Mouse (Mus musculus) ovary, postnatal 14 days (tissue): ENCODE measurements around the gene Adgrf3.

Experiments
- DNase-seq: peaks from one replicate; pipeline ENCODE4 v3.0.0; 2022; ENCODE audit warnings: low spot score

The Adgrf3 gene

DNA sequence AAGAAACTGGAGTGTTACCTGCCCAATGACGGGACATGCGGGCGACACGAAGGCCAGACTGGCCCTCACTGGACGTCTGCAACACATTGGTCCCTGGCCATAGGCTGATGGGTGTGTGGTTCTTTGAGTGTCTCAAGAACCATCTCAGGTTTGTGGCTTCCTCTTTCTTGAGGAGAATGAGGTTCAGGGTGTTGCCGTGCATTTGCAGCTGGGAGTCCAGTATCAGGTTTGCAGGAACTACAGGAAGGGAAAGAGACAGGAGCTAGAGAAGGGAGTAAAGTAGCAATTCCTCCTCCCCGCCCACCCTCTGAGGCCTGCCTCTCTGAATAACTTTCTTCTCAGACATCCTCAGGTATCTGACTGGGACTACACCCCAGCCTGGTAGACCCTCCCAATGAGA lies 3.3 kb downstream of the Adgrf3 start:
- no peak for DNase-seq

DNA sequence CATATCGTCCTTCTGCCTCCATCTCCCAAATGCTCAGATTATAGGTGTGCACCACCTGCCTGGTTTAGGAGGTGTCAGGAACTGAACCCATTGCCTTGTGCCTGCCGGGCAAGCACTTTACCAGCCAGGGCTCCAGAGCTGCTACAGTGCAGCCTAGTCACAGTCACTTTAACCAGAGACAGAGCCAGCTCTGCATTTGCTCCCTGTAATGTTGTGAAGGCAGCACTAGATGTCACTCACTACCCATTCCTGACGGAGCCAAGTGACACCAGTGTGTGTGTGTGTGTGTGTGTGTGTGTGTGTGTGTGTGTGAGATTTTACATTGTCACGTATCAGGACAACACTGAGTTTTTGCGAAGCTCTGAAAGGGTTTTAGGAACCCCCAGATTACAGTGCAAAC lies 4.0 kb downstream of the Adgrf3 start:
- peak; percentile 10 for DNase-seq

- DNase-seq: no peak
These were observed 7.3 kb downstream of the Adgrf3 start for GRCm38 (mm10) chr5:30198257-30198656.

GRCm38 (mm10) chr5:30195340-30195739 lies 10.2 kb downstream of the Adgrf3 start:
- DNase-seq: no peak

- DNase-seq: no peak
These were observed 13.1 kb downstream of the Adgrf3 start for GRCm38 (mm10) chr5:30192452-30192851.

- no peak for DNase-seq
These were observed 17.6 kb downstream of the Adgrf3 start for GRCm38 (mm10) chr5:30187687-30188485.

- no peak for DNase-seq
These were observed 29.7 kb downstream of the Adgrf3 start for GRCm38 (mm10) chr5:30175811-30176210.

DNA sequence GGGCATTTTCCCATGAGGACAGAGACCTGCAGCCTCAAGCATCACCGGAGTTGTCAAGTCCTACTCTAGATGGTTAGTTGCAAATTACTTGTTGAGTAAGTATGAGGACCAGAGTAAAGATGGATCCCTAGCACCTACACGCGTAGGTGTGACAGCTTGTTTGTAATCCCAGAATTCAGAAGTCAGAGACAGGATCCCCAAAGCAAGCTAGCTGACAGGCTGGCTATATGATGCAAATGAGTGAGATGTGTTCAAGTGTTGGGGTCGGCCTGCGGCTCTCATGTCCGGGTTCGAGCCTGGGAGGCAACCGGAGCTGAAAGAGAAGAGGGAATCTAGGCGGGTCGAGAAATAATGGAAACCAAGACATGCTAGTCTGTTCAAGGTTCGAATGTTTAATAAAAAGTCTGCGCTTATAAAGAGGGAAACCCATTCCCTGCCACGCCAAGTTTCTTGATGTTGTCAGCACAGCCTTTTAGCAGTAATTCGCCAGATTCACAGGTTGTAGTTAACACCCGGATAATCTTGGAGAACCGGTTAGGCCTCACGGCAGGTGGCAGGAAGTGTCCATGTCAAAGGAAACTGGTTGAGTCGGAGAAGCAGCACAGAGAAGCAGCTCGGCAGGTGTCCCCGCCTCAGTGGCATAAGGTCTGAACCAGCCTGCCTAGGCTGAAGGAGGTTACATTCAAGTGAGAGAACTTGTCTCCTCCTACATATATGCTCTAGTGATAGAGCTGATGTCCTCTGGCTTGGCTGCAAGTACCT lies 32.4 kb downstream of the Adgrf3 start:
- DNase-seq: no peak

GRCm38 (mm10) chr5:30172115-30172514 lies 33.4 kb downstream of the Adgrf3 start:
- no peak for DNase-seq

- no peak for DNase-seq
These were observed 35.1 kb downstream of the Adgrf3 start for GRCm38 (mm10) chr5:30170303-30170940.

DNA sequence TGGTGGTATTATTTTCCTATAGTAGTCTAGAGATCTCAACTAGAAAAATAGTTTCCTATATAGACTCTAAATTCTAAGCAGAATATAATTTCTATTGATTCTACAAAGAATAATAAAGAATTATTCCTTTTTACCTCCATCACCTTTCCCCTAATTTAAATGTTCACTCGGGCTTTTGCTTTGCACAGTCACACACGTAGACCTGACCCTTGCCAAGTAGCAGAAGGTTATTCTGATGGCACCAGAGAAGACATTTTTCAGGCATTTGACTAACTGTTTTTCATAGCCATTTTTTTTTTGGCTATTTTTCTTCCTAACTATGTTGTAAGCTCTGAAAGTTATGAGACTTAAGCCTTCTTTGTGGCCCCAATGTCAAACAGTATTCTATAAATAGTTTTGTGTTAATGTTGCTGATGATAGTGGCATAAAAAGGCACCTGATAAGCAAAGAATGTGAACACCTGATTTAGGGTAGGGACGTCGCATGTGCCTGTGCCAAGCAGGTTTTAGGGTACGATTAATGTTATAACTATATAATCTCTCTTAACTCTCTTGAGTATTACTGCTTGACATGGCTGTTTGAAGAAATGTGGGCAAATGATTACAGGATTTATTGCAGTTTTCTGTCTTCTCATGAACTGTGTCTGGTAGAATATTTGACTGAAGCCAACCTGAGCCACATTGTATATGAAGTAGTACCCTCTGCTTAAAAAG lies 40.1 kb downstream of the Adgrf3 start:
- DNase-seq: no peak

DNA sequence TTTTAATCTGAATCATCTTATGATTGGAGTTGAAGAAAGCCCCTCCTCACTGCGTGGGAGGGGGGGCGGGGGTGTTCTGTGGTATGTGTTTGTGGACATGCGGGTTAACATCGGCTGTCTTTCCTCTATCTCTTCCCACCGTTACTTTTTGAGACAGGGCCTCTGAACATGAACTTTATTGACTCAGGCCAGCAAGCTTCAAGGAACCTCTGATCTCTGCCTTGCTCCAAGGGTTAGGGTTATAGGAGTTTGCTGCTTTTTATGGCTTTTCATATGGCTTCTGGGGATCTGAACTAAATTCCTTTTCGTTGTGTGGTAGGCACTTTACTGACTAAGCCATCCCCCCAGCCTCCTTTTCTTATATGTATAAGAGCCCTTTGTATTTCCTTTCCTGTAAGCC lies 43.2 kb downstream of the Adgrf3 start:
- DNase-seq: no peak

DNA sequence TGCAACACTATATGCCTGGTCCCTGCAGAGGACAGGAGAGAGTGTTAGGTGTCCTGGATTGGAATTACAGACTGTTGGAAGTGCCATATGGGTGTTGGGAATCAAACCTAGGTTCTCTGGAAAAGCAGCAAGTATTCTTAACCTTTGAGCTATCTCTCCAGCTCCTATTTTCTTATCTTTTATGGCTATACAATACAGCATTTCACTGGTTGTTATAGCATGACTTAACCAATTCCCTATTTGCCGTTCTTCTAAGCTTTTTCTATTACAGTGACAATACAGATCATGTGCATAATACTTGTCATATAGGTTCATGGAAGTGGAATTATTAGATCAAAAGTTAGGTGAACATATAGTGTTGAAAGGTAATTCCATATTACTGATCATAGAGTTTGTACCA lies 43.7 kb downstream of the Adgrf3 start:
- DNase-seq: no peak

GRCm38 (mm10) chr5:30159601-30160000 lies 45.9 kb downstream of the Adgrf3 start:
- DNase-seq: no peak

- DNase-seq: no peak
These were observed 49.5 kb downstream of the Adgrf3 start for GRCm38 (mm10) chr5:30155821-30156629.

- DNase-seq: no peak
These were observed 50.1 kb downstream of the Adgrf3 start for GRCm38 (mm10) chr5:30155395-30155792.

DNA sequence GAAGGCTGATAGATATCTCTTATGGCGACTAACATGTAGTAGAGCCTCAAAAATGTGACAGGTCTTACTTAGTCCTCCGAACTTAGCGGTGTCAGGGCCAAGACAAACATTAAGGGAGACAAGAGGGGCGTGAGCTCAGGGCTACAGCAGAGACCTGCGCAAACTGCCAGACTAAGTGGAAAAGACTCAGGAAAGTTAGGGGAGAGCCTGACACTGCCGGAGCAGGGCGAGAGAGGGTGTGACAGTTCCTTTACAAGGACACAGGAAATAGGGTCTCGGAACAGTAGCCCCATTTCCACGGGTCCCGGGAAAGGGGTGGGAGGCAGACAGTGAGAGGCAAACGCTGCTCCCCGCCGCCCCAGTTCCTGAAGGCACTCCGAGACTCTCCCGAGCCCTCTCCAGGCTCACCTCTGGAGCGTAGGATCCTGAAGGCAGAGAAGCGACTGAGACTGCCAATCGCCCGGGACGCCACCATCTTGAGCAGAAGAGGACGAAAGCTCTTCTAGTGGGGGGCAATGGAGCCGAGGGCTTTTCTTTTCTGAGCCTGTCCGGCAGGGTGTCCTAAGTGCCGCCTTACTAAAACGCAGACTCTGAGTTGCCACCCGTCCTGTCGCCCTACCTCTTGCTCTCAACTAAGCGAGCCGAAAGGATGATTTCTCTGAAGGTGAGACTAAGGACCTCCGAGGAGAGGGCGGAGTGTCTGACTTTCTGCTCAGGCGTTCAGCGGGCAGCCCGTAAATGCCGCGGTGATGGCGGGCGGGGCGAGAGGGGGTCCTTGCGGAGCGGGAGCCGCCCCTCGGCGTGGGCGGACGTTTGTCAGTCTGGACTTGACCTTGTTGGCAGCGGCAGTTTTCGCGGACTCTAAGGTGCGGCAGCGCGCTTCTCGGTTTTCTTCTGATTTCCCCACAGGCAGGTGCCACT lies 50.8 kb downstream of the Adgrf3 start, which contains the start of the genes Hadha and Hadhb:
Gene Hadha, minus strand, starts transcription at position 689 of the 921 bp plus-strand sequence.
Gene Hadhb, plus strand, starts transcription at position 775 of the 921 bp plus-strand sequence.
- DNase-seq: peak; percentile 94

DNA sequence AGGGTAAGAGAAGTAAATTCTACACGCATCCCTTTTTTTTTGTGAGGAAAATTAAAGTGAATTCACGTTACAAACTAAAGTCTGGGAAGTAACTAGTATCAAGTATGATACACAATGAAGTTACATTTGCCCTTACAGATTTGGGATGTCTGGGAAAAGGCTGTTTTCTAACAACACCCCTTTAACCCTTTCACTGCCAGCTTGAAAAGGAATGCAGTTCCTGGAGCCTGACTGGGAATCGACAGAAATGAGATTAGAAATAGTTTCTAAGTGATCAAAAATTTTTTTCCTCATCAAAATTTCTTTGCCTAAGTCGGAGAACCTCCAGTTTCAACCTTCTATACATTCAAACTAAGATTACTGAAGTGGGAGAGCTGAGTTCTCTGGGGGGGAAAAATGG lies 51.5 kb downstream of the Adgrf3 start:
- DNase-seq: no peak

GRCm38 (mm10) chr5:30153222-30153621 lies 52.3 kb downstream of the Adgrf3 start:
- no peak for DNase-seq

GRCm38 (mm10) chr5:30152413-30152812 lies 53.1 kb downstream of the Adgrf3 start:
- no peak for DNase-seq
